Mouse (Mus musculus) C3H10T1/2 (cell line): ENCODE measurements around the gene Gm9789. TPM values are rescaled to one million over a fixed set of nuclear protein-coding genes. Genes with fewer than 3 reads are reported as not detected.

ENCODE experiments used
- polyA plus RNA-seq, 2 experiments: library from polyadenylated mRNA; unstranded; fragments of >200 nt; fragmentation: generic; extraction: Trizol; gene quantifications; one replicate each; pipeline ENCODE4 v1.2.1; 2012; ENCODE audit warnings: missing spikeins in 2 of 2

Gm9789 gene
- not detected for polyA plus RNA-seq

GRCm38 (mm10) chr16:89157652-89158051 lies at the start of gene Gm9789:
Gene Gm9789 (plus strand): TSS chr16:89157952.

GRCm38 (mm10) chr16:89140551-89140950 lies 17.2 kb upstream of the Gm9789 start, which contains the start of gene Gm6358:
Gene Gm6358 (plus strand): TSS chr16:89140851.

GRCm38 (mm10) chr16:89150786-89151185 lies 7.0 kb upstream of the Gm9789 start, which contains the start of gene Gm10061:
Gene Gm10061 (plus strand): TSS chr16:89151086.

GRCm38 (mm10) chr16:89169190-89169589 lies 11.4 kb downstream of the Gm9789 start, which contains the start of gene Gm7735:
Gene Gm7735 (plus strand): TSS chr16:89169490.

DNA sequence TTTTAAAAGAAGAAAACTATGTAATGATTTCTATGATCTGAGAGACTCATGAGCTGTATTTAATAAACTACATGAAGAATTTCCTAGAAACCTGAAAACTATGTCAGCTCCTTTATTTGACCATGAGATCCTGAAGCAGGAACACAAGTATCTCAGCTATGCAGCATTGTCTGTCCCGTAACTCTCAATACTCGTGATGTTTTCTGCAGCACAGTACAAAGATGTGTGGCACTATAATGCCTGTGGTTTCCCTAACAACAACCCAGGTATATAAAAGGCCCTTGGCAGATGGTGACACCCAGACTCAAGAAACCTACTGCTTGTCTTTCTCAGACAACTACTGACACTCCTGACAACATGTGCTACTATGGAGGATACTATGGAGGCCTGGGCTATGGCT lies 16.7 kb downstream of the Gm9789 start, which contains the start of gene 1110057P08Rik:
TSS of gene 1110057P08Rik (plus strand) at position 301 of the 400 bp plus-strand sequence.

DNA sequence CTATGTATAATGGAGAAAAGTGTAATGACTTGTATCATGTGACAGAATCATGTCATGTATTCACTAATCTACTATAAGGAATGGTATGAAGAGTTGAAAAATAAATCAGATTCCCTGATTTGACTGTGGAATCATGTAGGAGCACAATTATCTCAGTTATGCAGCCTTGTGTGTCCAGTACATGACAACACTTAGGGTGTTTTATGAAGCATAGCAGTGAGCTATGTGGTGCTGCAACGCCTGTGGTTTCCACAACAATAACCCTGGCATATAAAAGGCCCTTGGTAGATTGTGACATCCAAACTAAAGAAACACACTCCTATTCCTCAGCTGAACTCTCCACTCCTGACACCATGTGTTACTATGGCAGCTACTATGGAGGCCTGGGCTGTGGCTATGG lies 47.8 kb downstream of the Gm9789 start, which contains the start of gene Krtap20-2:
TSS of gene Krtap20-2 (plus strand) at position 301 of the 400 bp plus-strand sequence.

Other genes starting within 250 kb of the Gm9789 start
- gene Krtap19-9b, start 225.7 kb upstream of the Gm9789 start, polyA plus RNA-seq = not detected
- gene Krtap16-3, start 195.1 kb upstream of the Gm9789 start, polyA plus RNA-seq = not detected
- not detected for gene Krtap22-2, start 147.2 kb upstream of the Gm9789 start, polyA plus RNA-seq
- not detected for gene Gm10229, start 142.7 kb upstream of the Gm9789 start, polyA plus RNA-seq
- not detected for gene Krtap6-1, start 126.3 kb upstream of the Gm9789 start, polyA plus RNA-seq
- not detected for gene Gm10228, start 116.5 kb upstream of the Gm9789 start, polyA plus RNA-seq
- not detected for gene Krtap6-5, start 110.1 kb upstream of the Gm9789 start, polyA plus RNA-seq
- gene 1110025L11Rik, start 94.0 kb upstream of the Gm9789 start, polyA plus RNA-seq = not detected
- not detected for gene Krtap6-3, start 73.9 kb upstream of the Gm9789 start, polyA plus RNA-seq
- not detected for gene Gm6358, start 17.1 kb upstream of the Gm9789 start, polyA plus RNA-seq
- not detected for gene Gm10061, start 6.9 kb upstream of the Gm9789 start, polyA plus RNA-seq
- not detected for gene Gm7735, start 11.5 kb downstream of the Gm9789 start, polyA plus RNA-seq
- not detected for gene 1110057P08Rik, start 16.8 kb downstream of the Gm9789 start, polyA plus RNA-seq
- not detected for gene Krtap20-2, start 47.9 kb downstream of the Gm9789 start, polyA plus RNA-seq
- gene Krtap21-1, start 245.9 kb downstream of the Gm9789 start, polyA plus RNA-seq = not detected